Mouse (Mus musculus) liver, embryonic 15.5 days (tissue): Measurements from ENCODE around the gene Nags. TPM values are rescaled to one million over a fixed set of nuclear protein-coding genes. Genes with fewer than 3 reads are reported as not detected.
"Not testable (repeated sequence)": the region's sequence is repeated elsewhere in the genome, so short reads cannot be mapped to it uniquely, and the experiment has no call there.

ENCODE experiments used
- ATAC-seq: fragments of 200-750 bp; cut with Nextera tagmentation; 2 replicates; pipeline ENCODE4 v1.8.0; 2017; ENCODE audit warnings: moderate number of reproducible peaks, mild to moderate bottlenecking, moderate library complexity; ENCODE audit not compliant: insufficient read depth
- H3K27ac ChIP-seq: fragments of 300-500 bp; sonication (generic); replicated peaks from 2 replicates; pipeline ENCODE4 v1.5.1; 2015; ENCODE audit warnings: mild to moderate bottlenecking, inconsistent platforms
- H3K27me3 ChIP-seq: fragments of 300-500 bp; sonication (generic); 2 replicates; pipeline ENCODE4 v1.6.1; 2015; ENCODE audit warnings: mild to moderate bottlenecking, inconsistent platforms
- H3K36me3 ChIP-seq: fragments of 300-500 bp; sonication (generic); replicated peaks from 2 replicates; pipeline ENCODE4 v1.6.1; 2015; ENCODE audit warnings: moderate library complexity, mild to moderate bottlenecking, inconsistent platforms
- H3K4me1 ChIP-seq: fragments of 300-500 bp; sonication (generic); replicated peaks from 2 replicates; pipeline ENCODE4 v1.6.1; 2015; ENCODE audit warnings: inconsistent platforms
- H3K4me2 ChIP-seq: fragments of 300-500 bp; sonication (generic); 2 replicates; pipeline ENCODE4 v1.6.1; 2015; ENCODE audit warnings: moderate library complexity, mild to moderate bottlenecking, inconsistent platforms
- H3K4me3 ChIP-seq: fragments of 300-500 bp; sonication (generic); replicated peaks from 2 replicates; pipeline ENCODE4 v1.5.1; 2015; ENCODE audit warnings: mild to moderate bottlenecking, inconsistent platforms
- H3K9ac ChIP-seq: fragments of 300-500 bp; sonication (generic); 2 replicates; pipeline ENCODE4 v1.6.1; 2015; ENCODE audit warnings: moderate library complexity, mild to moderate bottlenecking, inconsistent platforms
- H3K9me3 ChIP-seq: fragments of 300-500 bp; sonication (generic); replicated peaks from 2 replicates; pipeline ENCODE4 v1.6.1; 2016; ENCODE audit warnings: inconsistent platforms
- WGBS: fragments of 180-500 bp; shearing (Covaris S2); methylation state at CpG from one replicate; pipeline ENCODE4 v1.1.7; 2015; ENCODE audit warnings: mixed read lengths; ENCODE audit not compliant: insufficient replicate concordance; 5-methylcytosine and 5-hydroxymethylcytosine counted together
- polyA plus RNA-seq: library from polyadenylated mRNA; unstranded; fragments of >200 nt; fragmentation: Nextera tagmentation; extraction: Ambion mirVana; gene quantifications from 2 replicates; pipeline ENCODE4 v1.2.1, GENCODE M21; 2015

Nags gene
- polyA plus RNA-seq, 1 experiment from 2014 or later = 16.5 TPM

DNA sequence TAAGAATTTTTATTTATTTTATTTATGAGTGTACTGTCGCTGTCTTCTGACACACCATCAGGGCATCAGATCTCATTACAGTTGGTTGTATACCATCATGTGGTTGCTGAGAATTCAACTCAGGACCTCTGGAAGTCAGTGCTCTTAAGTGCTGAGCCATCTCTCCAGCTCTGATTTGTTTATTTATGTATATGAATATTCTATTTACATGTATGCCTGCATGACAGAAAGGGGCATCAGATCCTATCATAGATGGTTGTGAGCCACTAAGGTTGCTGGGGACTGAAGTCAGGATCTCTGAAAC lies 11.4 kb downstream of the Nags start:
- Histone ChIP-seq H3K27ac (no peak overlapping the region), H3K4me3 (no peak overlapping the region), H3K9ac (no peak overlapping the region), H3K4me2 (peak overlapping the region; percentile 87), H3K27me3 (no peaks in the 10 kb centered on the region), H3K36me3 (peaks cover 30% of the 10 kb centered on the region), H3K4me1 (peaks cover 22% of the 10 kb centered on the region), H3K9me3 (no peaks in the 10 kb centered on the region)
- WGBS = 4% methylated on average over 1 of the region's 1 CpGs
- no peak for ATAC-seq

DNA sequence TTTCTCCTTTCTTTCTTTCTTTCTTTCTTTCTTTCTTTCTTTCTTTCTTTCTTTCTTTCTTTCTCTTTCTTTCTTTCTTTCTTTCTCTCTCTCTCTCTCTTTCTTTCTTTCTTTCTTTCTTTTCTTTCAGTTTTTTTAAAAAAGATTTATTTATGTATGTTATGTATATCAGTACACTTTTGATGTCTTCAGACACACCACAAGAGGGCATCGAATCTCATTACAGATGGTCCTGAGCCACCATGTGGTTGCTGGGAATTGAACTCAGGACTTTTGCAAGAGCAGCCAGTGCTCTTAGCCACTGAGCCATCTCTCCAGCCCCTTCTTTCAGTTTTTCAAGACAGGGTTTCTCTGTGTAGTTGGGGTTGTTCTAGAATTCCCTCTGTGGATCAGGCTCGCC lies 12.7 kb downstream of the Nags start:
- not testable (repeated sequence) for H3K4me3 ChIP-seq, H3K9me3 ChIP-seq, H3K27ac ChIP-seq, H3K4me2 ChIP-seq, H3K27me3 ChIP-seq, H3K9ac ChIP-seq, ATAC-seq
- Histone ChIP-seq H3K36me3 (peaks cover 28% of the 10 kb centered on the region), H3K4me1 (peaks cover 18% of the 10 kb centered on the region)
- 51% methylated on average over 2 of the region's 2 CpGs for WGBS

DNA sequence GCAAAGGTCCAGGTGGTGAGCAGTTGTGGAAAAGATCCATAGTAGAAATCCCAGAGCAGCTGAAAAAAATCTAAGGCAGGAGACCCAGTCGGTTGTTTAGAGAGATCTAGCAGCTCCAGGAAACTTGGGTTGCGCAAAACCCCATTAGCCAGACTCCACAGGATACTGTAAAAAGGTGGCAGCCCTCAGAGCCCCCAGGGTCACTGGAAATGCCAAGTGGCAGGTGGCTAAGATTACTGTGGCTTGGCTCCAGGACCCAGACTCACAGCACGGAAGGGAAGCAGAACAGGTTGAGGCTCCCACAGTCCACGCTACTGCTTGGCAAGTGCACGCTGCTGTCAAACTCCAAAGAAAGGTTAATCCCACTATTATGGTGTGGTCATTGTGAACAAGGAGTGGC lies 14.5 kb downstream of the Nags start:
- 62% methylated on average over 5 of the region's 5 CpGs for WGBS
- Histone ChIP-seq H3K4me1 (peaks cover 17% of the 10 kb centered on the region), H3K36me3 (peaks cover 35% of the 10 kb centered on the region), H3K4me3 (no peak overlapping the region), H3K27me3 (no peaks in the 10 kb centered on the region), H3K9me3 (no peaks in the 10 kb centered on the region), H3K4me2 (no peak overlapping the region), H3K27ac (no peak overlapping the region), H3K9ac (no peak overlapping the region)
- ATAC-seq = no peak

DNA sequence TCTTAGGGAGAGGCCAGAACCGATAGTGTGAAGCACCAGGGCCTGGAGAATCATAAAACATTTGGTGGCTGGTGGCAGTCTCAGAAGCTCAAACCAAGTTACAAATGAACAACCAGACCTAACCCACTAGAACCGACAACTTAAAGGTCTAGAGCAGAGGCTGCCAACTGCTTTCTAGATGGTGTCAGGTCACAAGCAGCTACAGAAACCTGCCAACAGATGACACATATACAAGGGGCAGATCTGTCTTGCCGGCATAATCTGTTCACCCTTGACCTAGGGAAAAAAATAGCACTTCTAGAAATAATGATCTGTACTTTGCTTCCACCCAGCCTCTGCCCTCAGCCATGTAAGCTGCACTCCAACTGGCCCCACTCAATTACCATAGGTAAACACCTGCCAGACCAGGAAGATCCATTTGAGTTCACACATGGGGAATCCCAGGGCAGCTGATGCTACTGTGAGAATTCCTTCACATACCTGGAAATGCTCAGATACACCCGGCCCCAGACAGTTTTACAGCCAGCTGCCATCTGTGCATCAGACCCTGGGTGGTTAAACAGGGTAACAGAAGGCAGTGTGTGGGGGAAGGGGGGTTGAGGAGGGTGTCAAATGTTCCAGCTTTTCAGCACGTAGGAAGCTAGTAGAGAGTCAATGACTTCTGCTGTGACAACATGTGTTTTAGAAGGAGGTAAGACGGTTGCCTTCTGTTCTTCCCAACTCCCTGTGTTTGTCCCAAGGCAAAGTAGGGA lies 20.8 kb downstream of the Nags start:
- H3K27me3 ChIP-seq = no peaks in the 10 kb centered on the region
- H3K4me1 ChIP-seq = peaks cover 29% of the 10 kb centered on the region
- peaks cover 90% of the 10 kb centered on the region for H3K36me3 ChIP-seq
- WGBS = 66% methylated on average over 6 of the region's 6 CpGs
- H3K4me3 ChIP-seq = no peak overlapping the region
- H3K4me2 ChIP-seq = no peak overlapping the region
- no peak overlapping the region for H3K27ac ChIP-seq
- no peak overlapping the region for H3K9ac ChIP-seq
- no peak for ATAC-seq
- H3K9me3 ChIP-seq = no peaks in the 10 kb centered on the region

DNA sequence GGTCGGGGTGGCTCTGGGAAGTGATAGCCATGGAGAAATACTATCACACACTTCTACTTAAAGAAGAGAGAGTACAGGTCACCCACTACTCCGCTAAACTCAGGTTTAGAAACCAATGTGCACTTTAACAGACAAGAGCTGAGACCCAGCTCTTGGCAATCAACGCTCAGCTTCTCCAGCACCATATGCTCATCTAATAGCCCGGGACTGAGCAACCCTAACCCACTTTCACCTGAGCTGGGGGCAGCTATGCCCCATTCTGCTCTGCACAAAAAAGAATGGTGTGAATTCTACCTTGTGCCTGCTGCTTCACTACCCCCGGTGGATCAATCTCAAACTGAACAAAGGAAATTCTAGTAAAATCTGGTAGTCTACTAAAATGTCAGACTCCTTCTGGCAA lies 22.2 kb downstream of the Nags start:
- Histone ChIP-seq H3K27ac (no peak overlapping the region), H3K4me2 (no peak overlapping the region), H3K27me3 (no peaks in the 10 kb centered on the region), H3K9ac (no peak overlapping the region), H3K4me1 (peaks cover 29% of the 10 kb centered on the region), H3K4me3 (no peak overlapping the region), H3K9me3 (no peaks in the 10 kb centered on the region), H3K36me3 (peaks cover 86% of the 10 kb centered on the region)
- WGBS = 84% methylated on average over 5 of the region's 5 CpGs
- ATAC-seq = no peak

DNA sequence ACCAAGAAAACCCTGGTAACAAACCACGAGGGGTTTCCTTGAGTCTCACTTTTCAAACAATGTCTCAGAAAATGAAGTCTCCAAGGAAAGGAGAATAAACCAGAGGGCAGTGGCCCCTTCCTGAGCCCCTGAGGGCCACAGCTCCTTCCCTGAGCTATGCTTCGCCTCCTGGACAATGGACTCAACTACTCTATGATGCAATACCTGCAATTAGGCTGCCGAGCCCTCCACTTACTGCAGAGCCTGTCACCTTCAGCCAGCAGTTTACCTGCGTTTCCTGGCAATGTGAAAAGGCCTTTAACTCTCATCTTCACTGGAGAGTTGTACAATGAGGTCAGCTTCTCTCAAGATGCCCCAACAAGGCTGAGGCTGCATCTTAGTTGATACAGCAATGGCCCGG lies 23.4 kb downstream of the Nags start:
- no peak overlapping the region; the same call in 1 of the 2 replicates for H3K9ac ChIP-seq
- H3K4me1 ChIP-seq = peaks cover 29% of the 10 kb centered on the region
- WGBS = 66% methylated on average over 5 of the region's 5 CpGs
- no peaks in the 10 kb centered on the region for H3K9me3 ChIP-seq
- no peak for ATAC-seq
- no peak overlapping the region for H3K4me2 ChIP-seq
- no peak overlapping the region for H3K4me3 ChIP-seq
- peaks cover 84% of the 10 kb centered on the region for H3K36me3 ChIP-seq
- H3K27ac ChIP-seq = no peak overlapping the region
- no peaks in the 10 kb centered on the region for H3K27me3 ChIP-seq

DNA sequence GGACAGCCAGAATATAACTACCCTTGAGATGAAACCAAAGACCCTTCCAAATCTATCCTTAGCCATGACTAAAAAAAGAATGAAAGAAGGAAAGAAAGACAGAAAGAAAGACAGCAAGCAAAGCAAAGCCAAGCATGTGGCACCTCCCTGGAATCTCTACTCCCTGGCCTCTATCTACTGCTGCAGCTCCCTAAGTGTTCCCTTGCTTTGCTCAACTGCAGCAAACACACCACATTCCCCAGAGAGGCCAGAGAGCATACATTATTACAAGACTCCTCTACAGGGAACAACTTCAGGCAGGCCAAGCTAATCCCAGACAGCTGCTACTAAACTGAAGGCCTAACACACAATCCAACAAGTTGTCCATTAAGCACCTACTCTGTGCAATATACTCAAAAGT lies 34.5 kb downstream of the Nags start:
- Histone ChIP-seq H3K4me1 (peaks cover 27% of the 10 kb centered on the region), H3K4me2 (no peak overlapping the region), H3K9ac (no peak overlapping the region), H3K4me3 (no peak overlapping the region), H3K36me3 (peaks cover 70% of the 10 kb centered on the region), H3K9me3 (no peaks in the 10 kb centered on the region), H3K27me3 (no peaks in the 10 kb centered on the region), H3K27ac (no peak overlapping the region)
- ATAC-seq = no peak

DNA sequence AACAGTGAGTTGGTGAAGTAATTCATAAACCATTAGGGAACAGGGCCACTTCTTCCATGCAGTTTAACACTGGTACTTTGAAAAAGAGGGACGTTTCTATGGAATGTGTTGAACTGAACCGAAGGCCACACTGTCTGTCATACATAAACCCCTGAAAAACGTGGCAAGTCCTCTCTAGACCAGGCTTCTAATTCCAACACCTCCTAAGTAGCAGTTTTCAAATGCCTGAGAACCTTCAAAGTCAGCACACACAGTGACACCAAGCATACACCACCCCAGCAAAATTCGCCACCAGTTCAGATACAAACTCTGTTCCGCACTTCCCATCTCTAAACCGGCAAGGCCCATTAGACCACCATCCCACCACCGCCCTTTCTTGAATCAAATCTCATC lies 38.9 kb downstream of the Nags start:
- Histone ChIP-seq H3K36me3 (peaks cover 35% of the 10 kb centered on the region), H3K4me2 (peak overlapping the region; percentile 85), H3K27me3 (no peaks in the 10 kb centered on the region), H3K4me3 (peak overlapping the region; percentile 94), H3K4me1 (peaks cover 33% of the 10 kb centered on the region), H3K9me3 (no peaks in the 10 kb centered on the region), H3K9ac (peak overlapping the region; percentile 96), H3K27ac (peak overlapping the region; percentile 92)
- no peak for ATAC-seq
- WGBS = 5% methylated on average over 7 of the region's 7 CpGs

DNA sequence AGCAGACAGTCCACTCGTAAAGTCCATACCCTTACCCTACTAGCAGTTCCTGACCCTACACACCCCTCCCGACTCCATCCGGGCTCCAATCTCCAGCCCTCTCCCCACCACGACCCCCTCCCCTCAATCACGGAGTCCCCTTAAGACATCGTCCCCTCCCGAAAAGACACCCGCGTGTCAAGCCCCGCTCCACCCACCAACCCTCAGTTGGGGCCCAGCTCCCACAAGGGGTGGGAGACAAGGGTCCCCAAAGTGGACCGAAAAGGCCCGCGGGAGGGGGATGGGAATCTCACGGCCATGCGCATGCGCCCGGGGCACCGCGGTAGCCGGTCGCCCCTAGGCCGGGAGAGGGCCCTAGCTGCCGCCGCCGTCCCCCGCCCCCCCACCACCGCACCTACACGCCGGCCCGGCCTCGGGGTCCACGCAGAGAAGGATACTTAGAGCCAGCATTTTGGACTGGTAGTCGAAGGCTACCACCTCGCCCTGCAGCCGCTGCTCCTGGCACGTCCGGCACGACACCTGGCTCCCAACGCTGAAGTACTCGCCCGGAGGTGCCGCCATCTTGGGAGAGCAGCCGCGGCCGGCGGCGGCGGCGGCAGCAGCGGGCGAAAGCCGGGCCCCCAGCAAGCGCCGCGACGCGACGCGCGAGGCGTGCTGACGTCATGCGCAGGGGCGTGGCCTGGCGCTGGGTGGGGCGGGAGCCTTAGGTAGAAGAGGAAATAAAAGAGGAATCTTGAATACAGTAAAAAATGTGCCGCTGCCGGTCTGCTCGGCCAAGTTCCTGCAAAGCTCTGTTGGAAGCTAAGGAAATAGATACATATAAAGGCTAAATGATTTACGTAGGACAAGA lies 39.6 kb downstream of the Nags start, which contains the start of gene Lsm12:
Gene Lsm12 (minus strand): TSS at position 651 of the 850 bp plus-strand sequence.
- peak within 1 kb of the TSS; percentile 96 for H3K9ac ChIP-seq
- H3K36me3 ChIP-seq = peaks cover 28% of the 10 kb centered on the region
- H3K27ac ChIP-seq = peak within 1 kb of the TSS; percentile 92
- H3K4me3 ChIP-seq = peak within 1 kb of the TSS; percentile 94
- peak; percentile 82 for ATAC-seq
- H3K4me2 ChIP-seq = peak within 1 kb of the TSS; percentile 85
- H3K27me3 ChIP-seq = no peaks in the 10 kb centered on the region
- H3K4me1 ChIP-seq = peaks cover 39% of the 10 kb centered on the region
- no peaks in the 10 kb centered on the region for H3K9me3 ChIP-seq
- under 1% methylated on average over 69 of the region's 70 CpGs for WGBS

DNA sequence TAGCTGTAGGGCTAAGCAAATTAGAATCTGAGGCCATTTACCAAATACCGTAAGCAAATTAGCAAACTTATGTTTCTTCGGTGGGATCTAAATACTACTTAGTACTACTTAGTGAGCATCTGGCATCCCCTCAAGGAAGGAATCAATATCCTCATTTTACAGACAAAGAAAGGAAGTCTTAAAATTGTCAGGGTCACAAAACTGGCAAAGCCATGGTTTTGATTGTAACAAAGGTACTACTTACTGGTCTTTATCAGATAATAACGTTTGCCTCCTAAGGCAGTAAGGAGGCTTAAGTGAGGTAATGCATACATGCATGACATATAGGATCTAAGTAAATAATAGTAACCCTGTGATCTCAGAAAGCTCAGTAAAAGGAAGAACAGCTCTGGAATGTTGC lies 40.4 kb downstream of the Nags start:
- Histone ChIP-seq H3K9ac (0 out of 2 replicates have a peak overlapping the region, but pooled peaks have one; percentile 96), H3K4me3 (peak overlapping the region; percentile 94)

DNA sequence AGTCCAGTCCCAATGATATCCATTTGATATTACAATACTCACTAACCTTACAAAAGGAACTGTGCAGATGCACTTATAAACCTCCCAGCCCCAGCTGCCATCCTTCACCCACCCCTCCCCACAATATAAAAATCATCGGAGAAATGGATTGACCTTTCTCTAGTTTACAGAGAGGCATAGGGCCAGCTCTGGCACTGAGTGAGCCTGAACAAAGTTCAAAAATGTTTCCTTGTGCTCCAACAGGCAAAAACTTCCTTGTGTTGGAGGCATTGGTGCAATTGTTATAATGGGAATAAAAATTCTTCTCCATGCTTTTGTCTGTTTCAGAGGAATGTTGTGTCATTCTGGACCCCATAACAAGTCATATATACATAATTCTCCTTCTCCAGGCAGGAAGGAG lies 40.9 kb downstream of the Nags start:
- Histone ChIP-seq H3K4me2 (no peak overlapping the region), H3K4me1 (peaks cover 53% of the 10 kb centered on the region)

More for the DNA sequence above, 40.4 kb downstream of the Nags start:
- H3K27me3 ChIP-seq = no peaks in the 10 kb centered on the region
- peaks cover 20% of the 10 kb centered on the region for H3K36me3 ChIP-seq
- H3K4me1 ChIP-seq = peaks cover 47% of the 10 kb centered on the region
- H3K27ac ChIP-seq = no peak overlapping the region; the same call in 1 of the 2 replicates
- H3K4me2 ChIP-seq = peak overlapping the region; percentile 85
- ATAC-seq = no peak
- no peaks in the 10 kb centered on the region for H3K9me3 ChIP-seq
- WGBS = 45% methylated on average over 3 of the region's 3 CpGs

More for the DNA sequence above, 40.9 kb downstream of the Nags start:
- no peaks in the 10 kb centered on the region for H3K27me3 ChIP-seq
- WGBS = 69% methylated on average over 1 of the region's 1 CpGs
- peaks cover 15% of the 10 kb centered on the region for H3K36me3 ChIP-seq
- no peak overlapping the region for H3K27ac ChIP-seq
- no peaks in the 10 kb centered on the region for H3K9me3 ChIP-seq
- H3K4me3 ChIP-seq = no peak overlapping the region
- ATAC-seq = no peak
- H3K9ac ChIP-seq = no peak overlapping the region
